Mouse (Mus musculus) midbrain, embryonic 13.5 days (tissue): ENCODE data around the gene Mcemp1. TPM values are rescaled to one million over a fixed set of nuclear protein-coding genes. Genes with fewer than 3 reads are reported as not detected.

Experiments
- ATAC-seq: fragments of 200-750 bp; cut with Nextera tagmentation; 2 replicates; pipeline ENCODE4 v1.8.0; 2017; ENCODE audit warnings: mild to moderate bottlenecking, moderate TSS enrichment, moderate library complexity
- H3K27ac ChIP-seq: fragments of 300-500 bp; sonication (generic); 2 replicates; pipeline ENCODE4 v1.5.1; 2015; ENCODE audit warnings: inconsistent platforms, mild to moderate bottlenecking, moderate library complexity
- H3K27me3 ChIP-seq: fragments of 300-500 bp; sonication (generic); 2 replicates; pipeline ENCODE4 v1.6.1; 2015; ENCODE audit warnings: mild to moderate bottlenecking, inconsistent platforms
- H3K36me3 ChIP-seq: fragments of 300-500 bp; sonication (generic); 2 replicates; pipeline ENCODE4 v1.6.1; 2015; ENCODE audit warnings: mild to moderate bottlenecking, inconsistent platforms
- H3K4me1 ChIP-seq: fragments of 300-500 bp; sonication (generic); replicated peaks from 2 replicates; pipeline ENCODE4 v1.6.1; 2015; ENCODE audit warnings: inconsistent platforms
- H3K4me2 ChIP-seq: fragments of 300-500 bp; sonication (generic); replicated peaks from 2 replicates; pipeline ENCODE4 v1.6.1; 2015; ENCODE audit warnings: moderate library complexity, mild to moderate bottlenecking, inconsistent platforms
- H3K4me3 ChIP-seq: fragments of 300-500 bp; sonication (generic); replicated peaks from 2 replicates; pipeline ENCODE4 v1.5.1; 2015; ENCODE audit warnings: mild to moderate bottlenecking, inconsistent platforms
- H3K9ac ChIP-seq: fragments of 300-500 bp; sonication (generic); replicated peaks from 2 replicates; pipeline ENCODE4 v1.6.1; 2015; ENCODE audit warnings: mild to moderate bottlenecking, inconsistent platforms
- H3K9me3 ChIP-seq: fragments of 300-500 bp; sonication (generic); 2 replicates; pipeline ENCODE4 v1.6.1; 2016; ENCODE audit warnings: mild to moderate bottlenecking, inconsistent platforms
- WGBS: fragments of 180-500 bp; shearing (Covaris S2); methylation state at CpG from one replicate; pipeline ENCODE4 v1.1.7; 2015; 5-methylcytosine and 5-hydroxymethylcytosine counted together
- polyA plus RNA-seq: library from polyadenylated mRNA; unstranded; fragments of >200 nt; fragmentation: Nextera tagmentation; extraction: Ambion mirVana; gene quantifications from 2 replicates; pipeline ENCODE4 v1.2.1, GENCODE M21; 2015

Gene Mcemp1
- polyA plus RNA-seq, 1 experiment from 2014 or later: not detected

GRCm38 (mm10) chr8:3676131-3676992 lies 10.8 kb downstream of the Mcemp1 start, which contains the start of gene Trappc5:
Gene Trappc5 (plus strand): TSS chr8:3676299.
- H3K9me3 ChIP-seq: no peaks in the 10 kb centered on the region
- peaks cover 26% of the 10 kb centered on the region for H3K36me3 ChIP-seq
- peak within 1 kb of the TSS; percentile 78 for H3K4me2 ChIP-seq
- peak within 1 kb of the TSS; percentile 88 for H3K27ac ChIP-seq
- 1% methylated on average over 61 of the region's 61 CpGs for WGBS
- H3K4me3 ChIP-seq: peak within 1 kb of the TSS; percentile 89
- H3K27me3 ChIP-seq: no peaks in the 10 kb centered on the region
- ATAC-seq: peak; percentile 82
- H3K4me1 ChIP-seq: peaks cover 20% of the 10 kb centered on the region
- H3K9ac ChIP-seq: peak within 1 kb of the TSS; percentile 94

DNA sequence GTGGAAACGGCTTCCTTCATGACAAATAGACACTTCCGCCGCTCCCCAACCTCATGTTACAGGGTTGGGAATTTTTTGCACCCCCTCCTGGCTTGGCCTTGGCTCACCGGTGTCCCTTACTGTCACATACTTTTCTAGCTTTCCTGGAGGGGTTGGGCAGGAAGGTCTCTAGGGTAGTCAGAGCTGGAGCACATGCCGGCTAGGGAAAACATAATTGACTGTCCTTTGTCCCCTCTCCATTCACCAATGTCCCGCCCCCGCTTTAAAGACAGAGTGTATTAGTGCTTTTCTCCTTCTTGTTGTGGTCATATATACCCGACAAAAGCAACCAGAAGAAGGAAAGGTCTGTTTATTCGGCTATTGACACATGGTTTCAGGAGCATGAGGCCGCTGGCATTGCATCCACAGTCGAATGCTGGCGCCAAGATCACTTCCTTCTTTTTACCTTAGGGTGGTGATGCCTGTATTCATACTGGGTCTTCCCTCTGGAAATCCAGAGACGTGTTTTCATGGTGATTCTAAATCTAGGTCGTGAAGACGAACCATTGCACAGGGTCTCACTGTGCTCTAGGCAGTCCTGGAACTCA lies 11.5 kb downstream of the Mcemp1 start:
- H3K9me3 ChIP-seq: no peaks in the 10 kb centered on the region
- H3K36me3 ChIP-seq: peaks cover 31% of the 10 kb centered on the region
- no peaks in the 10 kb centered on the region for H3K27me3 ChIP-seq
- H3K4me1 ChIP-seq: peaks cover 20% of the 10 kb centered on the region
- H3K4me2 ChIP-seq: peak overlapping the region; percentile 78
- 5% methylated on average over 15 of the region's 15 CpGs for WGBS
- peak overlapping the region; percentile 94 for H3K9ac ChIP-seq
- peak overlapping the region; percentile 88 for H3K27ac ChIP-seq
- peak; percentile 6; the same call in 1 of the 2 replicates for ATAC-seq
- H3K4me3 ChIP-seq: peak overlapping the region; percentile 89

DNA sequence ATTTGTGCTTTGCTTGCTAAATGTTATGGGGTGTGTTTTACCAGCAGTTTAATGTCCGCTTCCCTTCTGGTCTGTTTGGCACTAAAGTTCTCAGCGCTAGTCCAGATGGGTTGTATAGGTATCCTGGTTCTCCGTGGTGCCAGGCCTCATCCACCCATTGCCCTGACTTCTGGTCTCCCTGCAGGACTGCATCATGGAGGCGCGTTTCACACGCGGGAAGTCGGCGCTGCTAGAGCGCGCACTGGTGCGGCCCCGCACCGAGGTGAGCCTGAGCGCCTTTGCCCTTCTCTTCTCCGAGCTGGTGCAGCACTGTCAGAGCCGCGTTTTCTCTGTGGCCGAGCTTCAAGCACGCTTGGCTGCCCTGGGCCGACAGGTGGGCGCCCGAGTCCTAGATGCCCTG lies 13.3 kb downstream of the Mcemp1 start:
- Histone ChIP-seq H3K4me2 (no peak overlapping the region), H3K9me3 (no peaks in the 10 kb centered on the region), H3K4me3 (no peak overlapping the region), H3K36me3 (peaks cover 44% of the 10 kb centered on the region), H3K4me1 (peaks cover 20% of the 10 kb centered on the region), H3K9ac (no peak overlapping the region), H3K27ac (no peak overlapping the region), H3K27me3 (no peaks in the 10 kb centered on the region)
- no peak for ATAC-seq
- WGBS: 96% methylated on average over 21 of the region's 23 CpGs

GRCm38 (mm10) chr8:3679236-3679635 lies 13.7 kb downstream of the Mcemp1 start:
- H3K36me3 ChIP-seq: peaks cover 44% of the 10 kb centered on the region
- no peak for ATAC-seq
- H3K9ac ChIP-seq: no peak overlapping the region
- WGBS: 97% methylated on average over 23 of the region's 23 CpGs
- H3K4me1 ChIP-seq: peaks cover 20% of the 10 kb centered on the region
- no peaks in the 10 kb centered on the region for H3K9me3 ChIP-seq
- no peaks in the 10 kb centered on the region for H3K27me3 ChIP-seq
- no peak overlapping the region for H3K27ac ChIP-seq
- no peak overlapping the region for H3K4me2 ChIP-seq
- no peak overlapping the region for H3K4me3 ChIP-seq

GRCm38 (mm10) chr8:3679656-3680055 lies 14.1 kb downstream of the Mcemp1 start:
- H3K27me3 ChIP-seq: no peaks in the 10 kb centered on the region
- H3K4me1 ChIP-seq: peaks cover 20% of the 10 kb centered on the region
- no peak overlapping the region for H3K4me3 ChIP-seq
- H3K9me3 ChIP-seq: no peaks in the 10 kb centered on the region
- H3K36me3 ChIP-seq: peaks cover 44% of the 10 kb centered on the region
- no peak overlapping the region for H3K27ac ChIP-seq
- H3K4me2 ChIP-seq: no peak overlapping the region
- H3K9ac ChIP-seq: no peak overlapping the region
- ATAC-seq: no peak
- WGBS: 96% methylated on average over 5 of the region's 5 CpGs

GRCm38 (mm10) chr8:3682435-3682834 lies 16.9 kb downstream of the Mcemp1 start:
- no peak overlapping the region for H3K4me2 ChIP-seq
- H3K36me3 ChIP-seq: peaks cover 44% of the 10 kb centered on the region
- no peak overlapping the region for H3K4me3 ChIP-seq
- H3K9me3 ChIP-seq: no peaks in the 10 kb centered on the region
- no peak overlapping the region for H3K9ac ChIP-seq
- H3K4me1 ChIP-seq: peaks cover 11% of the 10 kb centered on the region
- 92% methylated on average over 5 of the region's 5 CpGs for WGBS
- H3K27me3 ChIP-seq: no peaks in the 10 kb centered on the region
- no peak overlapping the region for H3K27ac ChIP-seq
- no peak for ATAC-seq

DNA sequence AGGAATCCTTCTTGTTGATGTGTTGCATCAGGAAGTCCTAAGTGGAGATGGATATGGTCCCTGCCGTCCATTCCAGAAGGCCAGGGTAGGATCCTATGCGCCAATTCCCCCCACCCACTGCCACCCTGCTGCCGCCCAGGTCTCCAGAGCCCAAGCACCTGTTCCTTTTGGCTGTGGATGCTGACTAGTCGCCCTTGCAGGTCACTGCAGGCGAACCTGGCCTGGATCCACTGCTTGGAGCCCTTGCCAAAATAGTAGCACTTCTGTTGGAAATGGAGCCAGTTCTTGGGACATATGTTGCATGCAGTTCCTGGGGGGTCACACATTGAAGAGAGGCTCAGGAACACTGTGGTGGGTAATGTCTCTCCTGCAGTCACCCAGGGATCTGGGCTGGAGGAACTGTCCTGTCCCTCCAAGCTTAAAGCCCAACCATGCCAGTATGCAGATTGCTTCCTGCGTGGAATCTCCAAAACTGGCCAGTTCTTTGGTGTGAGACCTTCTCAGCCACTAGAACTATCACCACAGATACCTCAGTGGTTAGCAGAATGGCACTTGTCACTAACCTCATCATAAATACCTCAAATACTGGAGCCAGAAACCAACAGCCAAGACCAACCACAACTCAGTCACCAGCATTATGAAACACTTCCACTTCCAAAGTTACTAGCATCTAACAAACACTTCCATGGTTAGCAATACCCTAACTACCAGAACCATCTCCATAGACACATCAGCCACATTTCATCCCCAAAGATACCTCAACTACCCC lies 18.0 kb downstream of the Mcemp1 start:
- H3K4me3 ChIP-seq: no peak overlapping the region
- 76% methylated on average over 6 of the region's 6 CpGs for WGBS
- peaks cover 44% of the 10 kb centered on the region for H3K36me3 ChIP-seq
- H3K9ac ChIP-seq: no peak overlapping the region
- H3K27me3 ChIP-seq: no peaks in the 10 kb centered on the region
- no peaks in the 10 kb centered on the region for H3K9me3 ChIP-seq
- no peak for ATAC-seq
- H3K4me2 ChIP-seq: no peak overlapping the region
- no peak overlapping the region for H3K27ac ChIP-seq
- no peaks in the 10 kb centered on the region for H3K4me1 ChIP-seq

DNA sequence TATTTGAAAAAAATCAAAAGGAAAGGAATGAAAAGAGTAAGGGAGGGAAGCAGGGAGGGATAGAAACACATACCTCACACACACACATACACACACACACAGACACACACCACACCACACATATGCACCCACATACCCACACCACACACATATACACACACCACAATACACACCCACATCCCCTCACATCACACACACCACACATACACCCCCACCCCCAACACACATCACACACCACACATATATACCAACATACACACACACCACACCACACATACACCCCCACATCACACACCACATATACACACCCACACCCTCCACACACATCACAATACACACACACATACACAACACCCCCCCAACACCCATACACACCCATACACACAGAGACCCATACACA lies 19.0 kb downstream of the Mcemp1 start:
- Histone ChIP-seq H3K27me3 (no peaks in the 10 kb centered on the region), H3K27ac (no peak overlapping the region), H3K4me2 (no peak overlapping the region), H3K4me1 (no peaks in the 10 kb centered on the region), H3K9me3 (no peaks in the 10 kb centered on the region), H3K36me3 (peaks cover 36% of the 10 kb centered on the region), H3K9ac (no peak overlapping the region), H3K4me3 (no peak overlapping the region)
- peak; percentile 25 for ATAC-seq

DNA sequence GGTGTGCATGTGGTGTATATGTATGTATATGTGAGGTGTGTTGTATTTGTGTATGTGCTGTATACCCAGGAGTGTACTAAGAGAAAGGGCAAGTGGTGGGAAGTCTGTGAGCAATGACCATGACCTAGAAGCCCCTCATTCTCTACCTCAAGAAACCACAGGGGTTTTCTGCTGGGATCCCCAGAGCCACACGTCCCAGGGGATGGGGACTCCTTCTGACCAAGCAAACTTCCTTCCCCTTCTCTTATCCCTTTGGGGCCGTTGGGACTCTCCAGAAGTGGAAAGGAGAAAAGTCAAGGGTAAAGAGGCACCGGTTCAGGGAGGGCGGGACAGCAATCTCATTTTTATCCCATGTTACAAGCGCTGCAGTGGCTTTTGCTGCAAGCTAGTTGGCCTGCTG lies 19.9 kb downstream of the Mcemp1 start:
- WGBS: 75% methylated on average over 5 of the region's 5 CpGs
- Histone ChIP-seq H3K27ac (no peak overlapping the region), H3K27me3 (no peaks in the 10 kb centered on the region), H3K4me2 (no peak overlapping the region), H3K9ac (no peak overlapping the region), H3K9me3 (no peaks in the 10 kb centered on the region), H3K4me1 (no peaks in the 10 kb centered on the region), H3K36me3 (peaks cover 27% of the 10 kb centered on the region), H3K4me3 (no peak overlapping the region)
- no peak for ATAC-seq

DNA sequence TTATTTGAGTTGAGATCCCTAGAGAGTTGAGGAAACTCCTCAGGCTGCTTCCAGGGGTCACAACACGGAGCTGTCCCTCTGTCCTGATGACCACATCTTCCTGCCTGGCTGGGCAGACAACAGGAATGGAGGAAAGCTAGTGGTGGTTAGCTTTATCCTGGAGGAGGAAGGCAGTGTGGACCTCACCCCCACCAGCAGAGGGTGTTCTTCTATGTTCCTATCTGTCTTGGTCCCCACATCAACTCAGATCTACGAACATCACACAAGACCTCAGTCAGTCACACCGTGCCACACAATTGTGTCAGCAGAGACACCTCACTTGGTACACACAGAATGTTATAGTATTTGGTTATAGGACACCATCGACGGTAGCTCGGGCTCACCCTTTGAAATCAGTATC lies 22.0 kb downstream of the Mcemp1 start:
- H3K27ac ChIP-seq: no peak overlapping the region
- no peak overlapping the region for H3K9ac ChIP-seq
- ATAC-seq: no peak
- WGBS: 79% methylated on average over 6 of the region's 6 CpGs
- H3K4me3 ChIP-seq: no peak overlapping the region
- no peaks in the 10 kb centered on the region for H3K27me3 ChIP-seq
- H3K4me1 ChIP-seq: no peaks in the 10 kb centered on the region
- H3K36me3 ChIP-seq: peaks cover 9% of the 10 kb centered on the region
- H3K9me3 ChIP-seq: no peaks in the 10 kb centered on the region
- no peak overlapping the region for H3K4me2 ChIP-seq

- no peaks in the 10 kb centered on the region for H3K27me3 ChIP-seq
- no peak overlapping the region for H3K4me3 ChIP-seq
- no peak for ATAC-seq
- no peaks in the 10 kb centered on the region for H3K9me3 ChIP-seq
- no peaks in the 10 kb centered on the region for H3K4me1 ChIP-seq
- no peaks in the 10 kb centered on the region for H3K36me3 ChIP-seq
- H3K4me2 ChIP-seq: no peak overlapping the region
- no peak overlapping the region for H3K9ac ChIP-seq
- no peak overlapping the region for H3K27ac ChIP-seq
- 83% methylated on average over 3 of the region's 3 CpGs for WGBS
Observed at GRCm38 (mm10) chr8:3690774-3691173, 25.2 kb downstream of the Mcemp1 start.

DNA sequence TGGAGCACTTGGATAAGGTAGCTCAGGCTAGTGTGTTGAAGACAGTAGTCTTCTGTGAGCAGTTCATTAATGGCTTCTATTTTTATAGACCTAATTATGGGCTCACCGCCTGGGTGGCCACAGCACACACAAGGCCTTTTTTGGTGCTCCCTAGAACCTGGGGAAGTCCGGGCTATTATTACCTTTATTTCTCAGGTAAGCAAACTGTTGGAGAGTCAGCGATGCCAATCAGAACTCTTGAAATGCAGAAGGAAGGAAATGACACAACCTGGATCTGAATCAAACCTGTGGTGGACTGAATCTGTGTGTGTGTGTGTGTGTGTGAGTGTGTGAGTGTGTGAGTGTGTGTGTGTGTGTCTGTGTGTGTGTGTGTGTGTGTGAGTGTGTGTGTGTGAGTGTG lies 28.6 kb downstream of the Mcemp1 start, which contains the start of gene Fcer2a:
Gene Fcer2a (minus strand): TSS at position 55 of the 400 bp plus-strand sequence.
- H3K4me1 ChIP-seq: no peaks in the 10 kb centered on the region
- H3K9ac ChIP-seq: no peak within 1 kb of the TSS
- no peaks in the 10 kb centered on the region for H3K36me3 ChIP-seq
- H3K9me3 ChIP-seq: no peaks in the 10 kb centered on the region
- H3K4me3 ChIP-seq: no peak within 1 kb of the TSS
- no peak for ATAC-seq
- no peak within 1 kb of the TSS for H3K4me2 ChIP-seq
- no peaks in the 10 kb centered on the region for H3K27me3 ChIP-seq
- H3K27ac ChIP-seq: no peak within 1 kb of the TSS
- 86% methylated on average over 3 of the region's 3 CpGs for WGBS
